Mouse (Mus musculus): ENCODE measurements around the gene Gm21256. TPM values are rescaled to one million over a fixed set of nuclear protein-coding genes. Genes with fewer than 3 reads are reported as not detected.
"Not testable (repeated sequence)": the region's sequence is repeated elsewhere in the genome, so short reads cannot be mapped to it uniquely, and the experiment has no call there.

The Gm21256 gene
- total RNA-seq (2021), result not detected

DNA sequence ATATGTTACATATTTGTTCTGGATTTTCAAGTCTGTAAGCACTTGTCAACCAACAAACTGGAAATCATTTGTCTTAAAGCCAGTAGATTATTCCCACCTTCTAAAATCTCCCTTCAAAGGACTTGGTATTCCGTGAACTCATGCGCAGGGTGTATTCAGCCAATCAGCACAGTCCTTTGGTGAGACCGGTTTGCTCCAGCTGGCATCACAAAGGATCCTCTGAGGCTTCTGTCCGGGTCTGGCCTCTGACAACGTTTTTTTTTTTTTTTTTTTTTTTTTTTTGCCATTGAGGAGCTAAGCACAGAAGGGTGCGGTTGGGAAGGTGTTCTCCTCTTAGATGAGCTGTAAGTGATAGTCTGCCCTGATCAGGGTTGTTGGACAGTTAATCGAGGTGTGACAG, at the start of gene Gm21256:
Gene Gm21256 (plus strand): TSS at position 301 of the 400 bp plus-strand sequence.
- DNase-seq (ENCODE audit: low spot score in 2 of 2), result not testable (repeated sequence)

More for the DNA sequence above, at the start of gene Gm21256:
- intact Hi-C loops (cut with DNase I), result not testable (repeated sequence)

Other genes with a start within 250 kb of the Gm21256 start
- gene Gm21170, start 240.1 kb downstream of the Gm21256 start, total RNA-seq (2021), result not detected

All from left cerebral cortex, postnatal 36 days (tissue).